Mouse (Mus musculus) G1E (cell line): ENCODE measurements around the gene Gse1. TPM values are rescaled to one million over a fixed set of nuclear protein-coding genes. Genes with fewer than 3 reads are reported as not detected.

ENCODE experiments used
- ATAC-seq: 2 replicates; pipeline ENCODE4 v1.8.0; 2016; ENCODE audit warnings: mild to moderate bottlenecking; ENCODE audit not compliant: insufficient number of reproducible peaks, poor library complexity, low FRiP score, severe bottlenecking; ENCODE audit errors: extremely low read depth
- DNase-seq: peaks from one replicate; pipeline ENCODE4 v3.0.0; 2012; ENCODE audit warnings: low spot score
- H3K27me3 ChIP-seq: 2 replicates; pipeline ENCODE4 v1.6.1; 2012; ENCODE audit warnings: mild to moderate bottlenecking, low read length, inconsistent platforms; ENCODE audit not compliant: insufficient read depth
- H3K36me3 ChIP-seq: replicated peaks from 2 replicates; pipeline ENCODE3; 2012; ENCODE audit warnings: mild to moderate bottlenecking, inconsistent platforms
- H3K4me1 ChIP-seq: 2 replicates; pipeline ENCODE4 v1.6.1; 2012; ENCODE audit warnings: low read depth, low read length, inconsistent platforms, mixed read lengths; ENCODE audit not compliant: insufficient read depth
- H3K4me3 ChIP-seq: 2 replicates; pipeline ENCODE4 v1.5.1; 2012; ENCODE audit warnings: low read depth, mild to moderate bottlenecking, inconsistent platforms, low read length, moderate library complexity, mixed read lengths
- H3K9me3 ChIP-seq: replicated peaks from 2 replicates; pipeline ENCODE4 v1.6.1; 2012; ENCODE audit warnings: inconsistent platforms
- CTCF ChIP-seq: IDR thresholded peaks from 2 replicates; pipeline ENCODE4 v1.5.1; 2012; ENCODE audit warnings: low read depth, low read length, inconsistent platforms, mixed read lengths
- GATA1 ChIP-seq: IDR thresholded peaks from 2 replicates; pipeline ENCODE4 v1.6.1; 2012; ENCODE audit warnings: borderline replicate concordance, low read length, inconsistent platforms, mixed read lengths
- GATA2 ChIP-seq: IDR thresholded peaks from 2 replicates; pipeline ENCODE4 v1.6.1; 2012; ENCODE audit warnings: low read depth, low read length, inconsistent platforms, borderline replicate concordance
- POLR2AphosphoS5 ChIP-seq: IDR thresholded peaks from 2 replicates; pipeline ENCODE4 v1.6.1; 2012; ENCODE audit warnings: low read depth, low read length, inconsistent platforms; ENCODE audit not compliant: insufficient replicate concordance
- TAL1 ChIP-seq: conservative IDR thresholded peaks from 2 replicates; pipeline ENCODE4 v1.6.1; 2012; ENCODE audit warnings: low read depth, low read length, inconsistent platforms, mixed read lengths
- polyA plus RNA-seq: library from polyadenylated mRNA; stranded (reverse); fragments of >175 nt; gene quantifications from 2 replicates; pipeline ENCODE4 v1.2.3, GENCODE M21; 2012
- total RNA-seq, 2 experiments: library from RNA; stranded (forward) in 1 of 2; stranded (reverse) in 1 of 2; fragments of 200-1000 nt in 1 of 2; fragments of >200 nt in 1 of 2; fragmentation: Nextera tagmentation in 1 of 2; gene quantifications; 2 replicates each; pipeline ENCODE4 v1.2.3; 2014 to 2017

Gse1 gene
- total and polyA plus RNA-seq, 3 experiments: 6.3 to 106 (median 48.4) TPM

DNA sequence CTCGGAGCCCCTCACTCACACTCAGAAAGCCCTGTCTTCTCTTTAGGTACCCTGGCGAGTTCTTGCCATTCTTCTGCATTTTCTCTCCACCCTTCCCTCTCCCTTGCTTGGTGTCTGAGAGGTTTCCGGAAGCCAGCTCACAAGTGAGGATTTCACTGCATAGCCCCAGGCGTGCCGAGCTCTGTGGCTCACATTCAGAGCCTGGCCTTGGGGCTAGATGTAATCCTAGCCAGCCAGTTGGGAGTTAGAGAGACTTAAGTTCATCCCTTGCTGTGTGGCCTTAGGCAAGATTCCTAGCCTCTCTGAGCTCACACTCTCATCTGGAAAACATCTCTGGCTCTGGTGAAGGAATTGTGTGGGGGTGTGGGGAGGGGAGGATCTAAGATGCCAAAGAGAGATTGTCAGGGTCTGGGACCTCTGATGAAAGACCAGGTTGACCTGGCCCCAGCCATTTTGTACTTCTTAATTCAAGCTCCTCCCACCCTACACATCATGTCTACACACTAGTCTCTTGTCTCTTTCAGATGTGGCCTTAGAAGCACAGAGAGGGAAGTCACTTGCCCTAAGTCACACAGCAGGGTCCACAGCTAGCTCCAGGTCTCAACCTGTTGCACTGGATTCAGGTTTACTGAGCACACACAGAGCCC is 108.8 kb downstream of the Gse1 start:
- ATAC-seq: no peak
- peaks cover 79% of the 10 kb centered on the region for H3K27me3 ChIP-seq
- peaks cover 16% of the 10 kb centered on the region for H3K4me1 ChIP-seq
- no peak overlapping the region for H3K4me3 ChIP-seq
- DNase-seq: no peak
- no peaks in the 10 kb centered on the region for H3K36me3 ChIP-seq
- TF ChIP-seq CTCF (no peak), GATA1 (no peak)
- H3K9me3 ChIP-seq: peaks cover 7% of the 10 kb centered on the region

DNA sequence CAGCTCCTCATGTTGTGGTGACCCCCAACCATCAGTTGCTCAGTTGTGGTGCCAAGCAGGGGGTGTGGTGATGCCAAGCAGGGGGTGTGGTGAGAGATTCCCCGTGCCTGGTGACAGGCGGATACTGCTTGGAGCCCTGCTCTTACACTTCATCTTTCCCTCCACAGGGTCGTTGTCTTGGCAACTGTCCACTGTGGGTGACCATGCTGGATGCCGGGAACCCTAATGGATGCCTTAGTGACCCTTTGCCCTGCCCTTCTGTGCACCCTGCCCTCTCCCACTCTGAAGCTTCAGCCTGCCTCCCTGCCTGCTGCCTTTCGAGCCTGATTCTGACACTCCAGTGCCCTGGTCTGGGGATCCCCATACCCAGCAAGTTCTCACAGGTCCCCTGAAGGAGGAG is 109.4 kb downstream of the Gse1 start:
- no peak for TF ChIP-seq GATA2
- H3K4me1 ChIP-seq: peaks cover 14% of the 10 kb centered on the region
- H3K36me3 ChIP-seq: no peaks in the 10 kb centered on the region
- H3K9me3 ChIP-seq: peaks cover 7% of the 10 kb centered on the region
- H3K27me3 ChIP-seq: peaks cover 81% of the 10 kb centered on the region
- no peak for ATAC-seq
- DNase-seq: no peak
- no peak overlapping the region for H3K4me3 ChIP-seq

DNA sequence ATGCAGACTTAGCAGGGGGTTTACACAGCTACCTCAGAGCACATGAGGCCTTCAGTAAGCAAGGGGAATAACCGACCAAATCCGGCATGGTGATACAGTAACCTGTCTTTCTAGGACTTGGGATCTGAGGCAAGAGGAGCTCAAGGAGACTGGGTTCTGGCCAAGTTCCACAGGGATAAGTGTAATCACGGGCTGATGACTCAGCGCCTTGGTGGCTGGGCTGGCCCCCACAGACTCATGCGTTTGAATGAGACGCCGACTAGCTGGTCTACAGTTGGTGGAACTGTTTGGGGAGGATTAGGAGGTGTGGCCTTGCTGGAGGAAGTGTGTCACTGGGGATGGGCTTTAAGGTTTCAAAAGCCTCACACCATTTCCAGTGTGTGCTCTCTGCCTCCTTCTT is 110.4 kb downstream of the Gse1 start:
- H3K4me1 ChIP-seq: peaks cover 9% of the 10 kb centered on the region
- H3K36me3 ChIP-seq: no peaks in the 10 kb centered on the region
- ATAC-seq (no peak), DNase-seq (no peak)
- peaks cover 7% of the 10 kb centered on the region for H3K9me3 ChIP-seq
- H3K27me3 ChIP-seq: peaks cover 82% of the 10 kb centered on the region
- TF ChIP-seq CTCF: no peak
- no peak for TF ChIP-seq GATA1
- no peak for TF ChIP-seq TAL1
- no peak for TF ChIP-seq GATA2
- no peak for TF ChIP-seq POLR2AphosphoS5
- H3K4me3 ChIP-seq: no peak overlapping the region

DNA sequence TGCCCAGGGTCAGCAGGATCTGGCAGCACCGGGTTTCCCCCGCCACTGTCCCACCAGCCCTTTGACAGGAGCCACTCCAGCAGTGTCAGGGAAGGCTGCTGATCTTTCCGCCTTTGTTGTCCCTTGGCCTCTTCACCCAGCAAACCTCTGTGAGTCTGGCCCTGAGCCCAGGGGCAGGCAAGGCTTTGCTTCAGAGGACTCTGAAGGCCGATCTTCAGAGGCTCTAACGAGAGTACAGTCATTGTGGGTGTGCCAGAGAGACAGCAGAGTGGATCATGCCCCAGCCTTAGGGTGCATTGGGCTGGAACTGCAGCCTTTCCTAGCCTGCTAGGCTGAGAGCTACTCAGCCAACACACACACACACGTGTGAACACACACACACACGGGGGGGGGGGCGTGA is 111.5 kb downstream of the Gse1 start:
- peaks cover 83% of the 10 kb centered on the region for H3K27me3 ChIP-seq
- H3K36me3 ChIP-seq: no peaks in the 10 kb centered on the region
- peaks cover 7% of the 10 kb centered on the region for H3K9me3 ChIP-seq
- TF ChIP-seq GATA1: no peak
- no peak for TF ChIP-seq POLR2AphosphoS5
- TF ChIP-seq CTCF: no peak
- TF ChIP-seq GATA2: no peak
- no peak for TF ChIP-seq TAL1
- H3K4me1 ChIP-seq: peaks cover 9% of the 10 kb centered on the region
- ATAC-seq: no peak
- no peak for DNase-seq
- no peak overlapping the region for H3K4me3 ChIP-seq

DNA sequence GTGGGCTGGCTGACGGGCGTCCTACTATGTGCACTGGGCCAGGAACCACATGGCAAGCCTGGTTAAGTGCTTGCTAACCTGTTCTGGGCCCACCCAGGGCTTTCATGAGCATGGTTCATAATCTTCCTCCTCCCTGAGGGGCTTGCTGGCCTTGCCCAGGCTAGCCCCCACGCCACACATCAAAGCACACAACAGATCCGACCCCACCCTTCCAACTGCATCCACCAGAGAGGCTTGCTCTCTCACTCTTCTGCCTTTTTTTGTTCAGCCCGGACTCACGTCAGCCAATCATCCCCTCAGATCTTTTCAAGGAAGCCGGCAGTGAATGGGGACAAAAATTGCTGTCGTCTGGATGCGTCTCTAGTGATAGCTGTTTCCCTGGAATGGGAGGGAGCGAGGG is 112.9 kb downstream of the Gse1 start:
- TF ChIP-seq TAL1: no peak
- no peak for TF ChIP-seq POLR2AphosphoS5
- TF ChIP-seq CTCF: no peak
- no peak for TF ChIP-seq GATA2
- TF ChIP-seq GATA1: no peak
- H3K9me3 ChIP-seq: peaks cover 13% of the 10 kb centered on the region
- no peak overlapping the region for H3K4me3 ChIP-seq
- H3K27me3 ChIP-seq: peaks cover 81% of the 10 kb centered on the region
- DNase-seq: no peak
- ATAC-seq: no peak
- H3K36me3 ChIP-seq: no peaks in the 10 kb centered on the region
- H3K4me1 ChIP-seq: peaks cover under 1% of the 10 kb centered on the region; the same call in 1 of the 2 replicates

DNA sequence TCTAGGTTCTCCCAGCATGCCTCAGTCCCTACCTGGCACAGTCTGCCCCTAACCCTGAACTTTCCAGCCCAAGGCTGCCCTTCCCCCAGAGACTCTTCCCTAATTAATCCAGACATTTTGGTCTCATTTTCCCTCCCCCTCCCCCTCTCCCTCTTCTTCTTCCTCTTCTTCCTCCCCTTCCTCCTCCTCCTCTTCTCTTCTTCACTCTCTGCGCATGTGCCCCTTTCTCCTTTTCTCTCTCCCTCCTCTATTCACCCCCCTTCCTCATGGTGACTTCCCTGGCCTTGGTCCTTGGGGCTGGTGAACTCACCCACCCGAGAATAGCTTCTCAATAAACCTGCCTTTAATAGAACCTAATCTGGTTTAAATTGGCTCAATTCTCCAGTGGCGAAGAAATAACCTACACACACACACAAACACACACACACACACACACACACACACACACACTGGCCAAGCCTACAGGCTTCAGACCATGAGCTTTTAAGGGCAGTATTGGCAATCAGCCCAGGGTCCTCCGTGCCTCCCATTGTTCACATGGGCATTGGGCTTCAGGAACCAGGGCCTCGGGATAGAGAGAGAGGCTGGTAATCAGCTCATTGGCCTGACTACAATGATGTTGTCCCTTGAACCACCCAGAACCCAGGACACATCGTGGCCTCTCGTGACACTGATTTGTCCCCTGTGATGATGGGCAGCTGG is 114.7 kb downstream of the Gse1 start:
- Histone ChIP-seq H3K4me3 (no peak overlapping the region), H3K9me3 (peaks cover 13% of the 10 kb centered on the region), H3K4me1 (no peaks in the 10 kb centered on the region), H3K36me3 (no peaks in the 10 kb centered on the region), H3K27me3 (peaks cover 81% of the 10 kb centered on the region)
- TF ChIP-seq GATA2 (no peak), TAL1 (no peak), POLR2AphosphoS5 (no peak), CTCF (no peak), GATA1 (no peak)
- no peak for DNase-seq
- no peak for ATAC-seq
